Mouse (Mus musculus) kidney, adult 18-20 months (tissue): ENCODE measurements at regions not wholly inside any gene's neighbourhood (a gene's known extent, or its start where the extent isn't known, plus 50 kb on each side); places are given as distances from the start of the nearest gene placed in this dataset.

Experiments used
- DNase-seq: peaks from one replicate; pipeline ENCODE4 v3.0.0; 2021

- DNase-seq: no peak
These were observed 86.8 kb upstream of the Phactr1 start for GRCm38 (mm10) chr13:42593488-42594170.

GRCm38 (mm10) chr13:42595180-42595579, 85.2 kb upstream of the Phactr1 start:
- no peak for DNase-seq

DNA sequence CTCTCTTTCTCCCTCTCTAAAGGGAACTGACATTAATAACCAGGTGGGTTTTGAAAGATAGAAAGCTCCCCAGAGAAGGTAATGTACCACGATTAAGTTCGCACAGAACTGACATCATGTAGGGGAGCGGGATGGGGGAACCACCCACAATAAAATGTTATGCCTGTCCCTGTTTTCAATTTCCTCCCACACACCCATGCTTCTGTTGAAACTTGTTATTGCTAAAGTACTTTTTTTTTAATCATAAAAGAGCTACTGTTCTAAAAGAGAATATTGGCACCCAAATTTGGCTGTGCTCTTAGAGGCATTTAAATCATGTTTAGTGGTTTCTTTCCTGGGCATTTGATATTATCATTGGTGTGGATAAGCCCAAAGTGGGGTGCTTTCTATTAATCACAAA, 82.6 kb upstream of the Phactr1 start:
- no peak for DNase-seq

DNA sequence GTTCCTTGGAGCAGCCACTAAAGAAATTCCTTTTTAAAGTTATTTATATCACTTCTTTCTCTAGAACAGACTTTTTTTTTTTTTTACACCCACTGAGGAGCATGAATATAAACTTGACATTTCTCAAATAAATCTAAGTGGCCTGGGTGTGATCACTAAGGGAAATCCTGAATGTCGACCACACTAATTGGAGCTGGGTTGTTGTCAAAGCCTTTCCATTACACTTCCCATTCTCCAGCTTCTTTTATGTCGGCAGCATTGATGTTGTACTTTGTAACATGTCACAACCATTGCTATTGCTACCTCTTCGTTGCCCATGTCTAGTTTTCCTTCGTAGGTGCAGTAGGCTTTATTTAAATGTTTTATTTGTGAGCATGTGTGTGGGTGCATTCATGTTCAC, 77.1 kb upstream of the Phactr1 start:
- DNase-seq: no peak

DNA sequence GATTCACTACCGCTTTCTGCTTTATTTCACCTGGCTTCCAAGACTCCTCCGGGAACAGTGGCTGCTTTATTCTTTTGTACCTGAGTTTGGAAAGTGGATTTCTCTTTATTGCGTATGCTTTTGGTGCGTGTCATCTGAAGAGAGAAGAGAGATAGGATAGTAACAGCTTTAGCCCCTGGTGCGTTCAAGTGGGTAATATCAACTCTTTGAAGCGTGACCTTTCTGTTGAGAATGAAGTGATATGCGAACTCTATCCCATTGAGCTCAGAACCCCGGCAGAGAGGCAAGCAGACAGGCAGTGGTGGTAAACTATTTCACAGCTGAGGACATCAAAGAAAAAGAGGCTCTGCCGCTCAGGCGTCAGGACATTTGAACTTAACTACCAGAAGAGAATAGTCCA, 72.7 kb upstream of the Phactr1 start:
- DNase-seq: no peak

- DNase-seq: peak; percentile 24
These were observed 71.5 kb upstream of the Phactr1 start for GRCm38 (mm10) chr13:42608963-42609362.

- DNase-seq: no peak
These were observed 67.1 kb upstream of the Phactr1 start for GRCm38 (mm10) chr13:42613326-42613725.

DNA sequence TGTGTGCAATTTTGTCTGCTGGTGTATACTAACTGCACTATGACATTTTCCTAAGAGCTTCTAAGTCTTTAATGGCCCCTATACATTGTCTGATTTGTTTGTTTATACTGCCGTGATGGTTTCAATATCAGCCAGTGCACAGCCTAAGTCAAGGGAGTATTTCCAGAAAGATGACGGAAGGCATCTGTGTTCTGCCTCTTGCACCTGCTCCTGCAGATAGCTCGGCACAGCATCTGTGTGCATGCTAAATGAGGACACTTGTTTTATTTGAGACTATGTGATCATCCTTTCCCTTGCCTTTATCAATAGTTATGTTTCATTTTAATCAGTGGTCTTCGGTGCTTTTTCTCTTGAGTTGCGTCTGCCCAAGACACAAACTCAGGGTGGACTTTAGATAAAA, 64.6 kb upstream of the Phactr1 start:
- no peak for DNase-seq

DNA sequence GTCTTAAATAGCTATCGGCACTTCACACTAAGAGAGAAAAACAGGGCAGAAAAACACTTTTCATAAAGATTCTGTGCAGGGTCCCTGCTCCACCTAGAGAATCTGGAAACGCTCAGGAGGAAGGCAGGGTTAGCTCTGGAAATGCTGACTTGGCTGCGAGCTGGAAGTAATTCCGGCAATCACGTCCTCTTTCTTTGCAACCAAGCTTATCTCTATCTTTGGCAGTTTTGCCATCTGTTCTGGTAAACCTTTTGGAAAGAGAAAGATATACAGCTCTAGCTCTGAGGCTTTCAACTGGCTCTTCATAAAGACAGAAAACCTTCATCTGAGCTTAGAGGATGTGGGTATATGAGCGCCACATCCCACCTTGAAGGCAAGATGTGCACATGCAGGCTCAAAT, 63.2 kb upstream of the Phactr1 start:
- DNase-seq: no peak

DNA sequence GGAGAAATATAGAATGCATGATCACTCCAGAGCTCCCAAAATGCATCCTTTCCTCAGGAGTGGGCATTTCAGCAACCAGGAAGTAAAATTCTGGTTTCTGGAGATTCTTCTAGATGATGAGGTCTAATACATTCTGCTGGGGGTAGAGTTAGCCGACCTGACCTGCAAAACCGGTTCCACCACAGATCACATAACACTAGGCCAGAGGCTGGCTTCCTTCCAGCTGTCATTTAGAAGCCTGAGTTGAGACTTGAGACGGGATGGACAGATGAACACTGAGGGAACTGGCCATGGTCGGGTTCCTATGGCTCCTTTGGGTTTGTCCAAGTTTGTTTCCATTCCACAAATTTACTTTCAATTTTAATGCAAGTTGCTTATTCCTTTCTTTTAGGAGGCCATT, 62.6 kb upstream of the Phactr1 start:
- DNase-seq: peak; percentile 41

- no peak for DNase-seq
These were observed 60.7 kb upstream of the Phactr1 start for GRCm38 (mm10) chr13:42619555-42620280.

- DNase-seq: peak; percentile 65
These were observed 56.9 kb upstream of the Phactr1 start for GRCm38 (mm10) chr13:42623491-42623890.
